Mouse (Mus musculus) B cell, adult 2 months (primary cell): Measurements from ENCODE around the gene Smoc2.

Experiments used
- DNase-seq, 2 experiments: peaks; one replicate each; pipeline ENCODE4 v3.0.0; 2022

Smoc2 gene

GRCm38 (mm10) chr17:14279177-14279965 is at the start of gene Smoc2:
TSS of gene Smoc2 (plus strand) at chr17:14279506.
- DNase-seq = no peak

- no peak for DNase-seq
These were observed 48.4 kb upstream of the Smoc2 start for GRCm38 (mm10) chr17:14230698-14231430.

- peak in 1 of 2 experiments; percentile 2 for DNase-seq
These were observed 46.7 kb upstream of the Smoc2 start for GRCm38 (mm10) chr17:14232629-14233028.

GRCm38 (mm10) chr17:14233658-14234057 is 45.6 kb upstream of the Smoc2 start:
- no peak for DNase-seq

DNA sequence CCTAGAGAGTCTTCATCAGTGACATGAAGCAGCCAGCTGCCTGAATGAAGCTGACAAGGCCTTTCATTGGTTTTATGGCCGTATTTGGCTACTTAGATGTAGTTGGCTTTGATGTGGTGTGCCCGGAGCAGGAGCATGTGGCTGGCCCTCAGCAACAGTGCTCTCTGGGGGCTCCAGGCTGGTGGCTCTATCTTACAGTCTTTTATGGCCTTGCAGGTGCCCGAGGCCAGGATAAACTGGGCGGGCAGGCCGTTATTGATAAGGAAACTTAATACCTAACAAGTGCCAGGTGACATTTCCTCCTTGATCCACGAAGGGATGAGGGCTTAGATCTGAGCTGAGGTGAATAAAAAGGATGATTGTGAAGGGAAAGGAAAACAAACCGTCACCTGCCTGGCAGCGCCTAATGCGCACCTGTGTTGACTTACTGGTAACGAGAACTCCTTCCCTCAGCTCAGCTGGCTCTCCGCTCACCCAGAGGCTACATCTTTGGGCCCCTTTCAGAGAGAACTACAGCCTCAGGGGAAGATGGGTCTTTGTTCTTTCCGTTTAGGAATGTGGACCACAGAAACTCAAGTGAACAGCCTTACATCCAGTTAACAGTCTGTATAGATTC is 44.4 kb upstream of the Smoc2 start:
- DNase-seq = no peak

- DNase-seq = no peak
These were observed 42.2 kb upstream of the Smoc2 start for GRCm38 (mm10) chr17:14237134-14237533.

GRCm38 (mm10) chr17:14239960-14240359 is 39.3 kb upstream of the Smoc2 start:
- no peak for DNase-seq

DNA sequence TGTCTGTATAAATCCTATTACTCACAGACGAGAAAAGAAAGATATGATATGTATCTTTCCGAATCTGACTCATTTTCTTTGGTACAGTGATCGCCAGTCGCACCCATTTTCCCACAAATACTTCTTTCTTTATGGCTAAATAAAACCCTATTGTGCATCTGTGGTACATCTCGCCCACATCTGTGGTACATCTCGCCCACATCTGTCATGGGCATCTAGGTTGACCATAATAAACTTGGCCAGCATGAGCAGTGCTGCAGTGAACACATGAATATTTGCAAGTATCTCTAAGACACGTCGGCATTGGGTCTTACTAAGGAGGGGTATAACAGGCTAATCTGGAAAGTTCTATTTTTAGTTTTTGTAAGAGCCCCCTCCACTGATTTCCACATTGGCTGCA is 36.7 kb upstream of the Smoc2 start:
- no peak for DNase-seq

DNA sequence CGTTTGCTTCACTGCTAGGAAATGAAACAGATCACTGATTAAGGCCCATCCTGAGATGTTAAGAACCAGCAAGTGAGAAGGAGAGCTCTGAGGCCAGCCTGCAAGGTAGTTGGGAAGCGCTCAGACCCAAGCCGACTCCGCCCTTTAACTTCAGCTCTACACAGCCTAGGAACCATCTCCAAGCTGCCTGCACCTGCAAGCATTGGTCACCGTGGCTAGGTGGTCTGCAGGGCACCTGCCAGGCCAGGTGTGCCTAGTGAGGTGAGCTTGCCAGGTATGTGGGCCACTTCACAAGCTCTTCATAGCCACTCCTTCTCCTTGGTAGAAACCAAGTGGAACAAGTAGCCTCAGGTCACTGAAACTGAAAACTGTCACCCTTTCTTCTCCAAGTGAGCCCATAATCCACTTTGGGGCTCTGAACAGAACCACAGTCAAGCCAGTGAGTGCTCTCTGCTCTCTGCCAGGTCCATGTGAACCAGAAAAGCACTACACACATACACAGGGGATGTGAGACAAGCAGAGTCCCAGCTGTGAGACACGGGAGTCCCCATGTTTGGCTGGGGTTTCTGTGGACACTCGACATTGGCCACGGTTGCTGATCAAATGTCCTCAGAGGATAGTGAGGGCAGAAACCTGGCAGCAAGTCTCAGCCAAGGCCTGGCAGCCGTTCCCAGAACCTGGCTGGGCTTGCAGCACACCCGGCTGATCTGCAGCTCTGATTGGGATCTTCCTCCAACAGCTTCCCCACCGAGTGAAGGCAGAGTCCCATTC is 34.9 kb upstream of the Smoc2 start:
- no peak for DNase-seq

GRCm38 (mm10) chr17:14246266-14246665 is 33.0 kb upstream of the Smoc2 start:
- no peak for DNase-seq

DNA sequence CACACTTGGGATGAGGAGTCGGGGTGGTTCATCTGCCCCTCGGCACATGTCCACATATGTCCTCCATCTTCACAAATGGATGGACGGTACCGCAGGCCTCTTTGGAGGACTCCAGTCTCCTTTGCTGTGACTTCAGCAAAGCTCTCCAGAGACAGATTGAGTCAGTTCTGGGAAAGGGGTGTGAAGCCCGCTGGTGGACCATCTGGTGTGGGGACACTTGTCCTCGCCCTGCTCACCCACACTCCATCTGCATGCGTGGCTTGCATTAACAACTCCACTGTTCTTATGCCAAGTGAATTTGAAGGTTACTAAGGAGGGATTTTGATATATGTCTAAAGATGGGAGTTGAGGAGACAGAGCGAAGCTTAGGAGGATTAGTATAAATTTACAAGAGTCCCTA is 31.4 kb upstream of the Smoc2 start:
- DNase-seq = no peak

GRCm38 (mm10) chr17:14249595-14249994 is 29.7 kb upstream of the Smoc2 start:
- no peak for DNase-seq

DNA sequence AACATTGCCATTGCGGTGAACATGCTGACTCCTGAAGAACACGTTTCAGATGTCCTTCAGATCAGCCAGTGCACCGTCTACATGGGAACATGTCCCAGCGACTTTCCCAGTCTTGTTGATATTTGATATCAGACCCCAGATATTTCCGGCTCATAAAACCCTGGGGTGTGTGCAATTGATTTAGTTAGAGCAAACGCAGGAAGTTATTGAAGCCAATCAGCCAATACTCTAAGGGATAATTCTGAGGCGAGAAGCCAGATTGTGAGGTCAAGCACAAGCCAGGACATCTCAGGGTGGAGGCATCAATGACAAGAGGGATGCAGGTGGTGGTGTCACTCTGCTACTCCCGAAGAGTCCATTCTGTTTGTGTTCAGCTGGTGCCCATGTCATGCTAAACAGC is 28.9 kb upstream of the Smoc2 start:
- no peak for DNase-seq

DNA sequence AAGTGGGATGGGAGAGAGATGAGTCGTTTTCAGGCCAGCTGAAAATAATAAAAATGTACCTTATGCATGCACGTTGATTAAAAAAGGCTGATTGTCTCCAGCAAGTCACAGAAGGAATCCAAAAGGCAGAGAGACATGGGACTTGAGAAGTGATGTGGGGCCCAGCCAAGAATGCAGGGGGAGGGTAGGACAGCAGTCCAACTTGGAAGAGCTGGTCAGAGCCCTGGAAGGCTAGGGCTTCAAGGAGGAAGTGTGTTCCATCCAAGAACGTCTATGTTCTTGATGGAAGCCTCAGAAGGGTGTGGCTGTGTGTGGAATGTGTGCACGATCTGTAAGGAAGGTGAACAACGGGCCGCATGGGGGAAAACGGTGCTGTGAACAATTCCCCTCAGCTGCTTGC is 26.9 kb upstream of the Smoc2 start:
- DNase-seq = no peak

- no peak for DNase-seq
These were observed 24.7 kb upstream of the Smoc2 start for GRCm38 (mm10) chr17:14254616-14255015.

GRCm38 (mm10) chr17:14257799-14258520 is 21.3 kb upstream of the Smoc2 start:
- no peak for DNase-seq

DNA sequence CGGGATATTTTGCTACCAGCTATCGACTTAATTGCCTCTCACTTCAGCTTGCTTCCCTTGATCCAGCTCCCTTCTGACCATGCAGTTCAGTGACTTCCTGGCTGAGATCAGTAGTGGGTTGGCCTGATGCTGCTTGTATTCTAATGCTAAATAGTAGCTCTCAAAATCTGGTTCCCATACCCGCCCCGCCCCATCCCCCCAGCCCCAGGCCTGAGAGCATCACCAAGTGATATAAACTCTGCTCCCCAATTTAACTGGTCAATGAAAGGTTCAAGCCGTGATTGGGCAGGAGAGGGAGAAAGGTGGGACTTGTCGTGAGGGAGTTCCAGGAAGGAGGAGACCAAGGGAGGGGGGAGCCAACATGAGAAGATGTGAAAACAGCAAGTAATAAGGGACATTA is 20.4 kb upstream of the Smoc2 start:
- no peak for DNase-seq

GRCm38 (mm10) chr17:14260966-14261365 is 18.3 kb upstream of the Smoc2 start:
- no peak for DNase-seq

DNA sequence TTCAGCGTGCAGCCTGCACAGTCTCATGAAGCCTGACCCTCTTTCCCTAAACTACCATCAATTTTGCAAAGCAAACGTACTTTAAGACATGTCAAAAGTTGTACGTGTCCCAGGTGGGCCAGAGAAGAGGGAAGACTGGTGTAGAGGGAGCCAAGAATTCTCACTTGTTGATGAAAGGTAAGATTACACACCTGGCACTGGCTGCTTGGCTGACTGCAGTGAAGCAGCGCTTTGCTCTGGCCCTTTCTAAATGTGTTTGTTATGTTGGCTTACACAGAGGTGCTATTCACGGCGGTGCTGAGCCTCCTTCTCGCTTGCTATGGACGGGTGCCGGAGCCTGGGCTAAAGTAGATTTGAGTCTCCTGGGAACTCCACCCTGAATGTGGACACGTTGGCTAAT is 17.1 kb upstream of the Smoc2 start:
- no peak for DNase-seq

- no peak for DNase-seq
These were observed 11.3 kb upstream of the Smoc2 start for GRCm38 (mm10) chr17:14268001-14268400.

GRCm38 (mm10) chr17:14273386-14273785 is 5.9 kb upstream of the Smoc2 start:
- DNase-seq = no peak

GRCm38 (mm10) chr17:14277310-14277709 is 2.0 kb upstream of the Smoc2 start:
- DNase-seq = no peak

DNA sequence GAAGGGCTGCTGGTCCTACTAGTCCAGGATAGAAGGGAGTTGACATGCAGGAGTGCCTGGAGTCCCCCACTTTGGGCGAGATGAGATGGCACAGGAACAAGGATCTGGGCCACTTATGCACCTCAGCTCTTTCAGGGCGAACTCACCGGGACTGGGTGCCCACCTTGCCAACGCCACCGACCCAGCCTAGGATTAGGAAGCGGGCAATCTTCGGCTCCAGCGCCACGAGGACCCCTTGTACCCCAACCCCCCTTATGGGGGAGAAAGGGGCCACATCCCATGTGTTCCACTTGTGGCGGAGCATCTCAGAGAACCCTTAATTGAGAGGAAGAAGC is 627 bp downstream of the Smoc2 start:
- no peak for DNase-seq
